Mouse (Mus musculus): ENCODE measurements at regions not wholly inside any gene's neighbourhood (a gene's known extent, or its start where the extent isn't known, plus 50 kb on each side); places are given as distances from the start of the nearest gene placed in this dataset.

- H3K36me3 ChIP-seq (ENCODE audit: control insufficient read depth), result no peaks in the 10 kb centered on the region
- H3K4me1 ChIP-seq (ENCODE audit: control insufficient read depth), result no peaks in the 10 kb centered on the region
- no peaks in the 10 kb centered on the region for H3K9me3 ChIP-seq (ENCODE audit: control insufficient read depth, low read length)
- peaks cover 20% of the 10 kb centered on the region for H3K27me3 ChIP-seq (ENCODE audit: control insufficient read depth)
- no peak overlapping the region for H3K4me3 ChIP-seq (replicated peaks)
- TF ChIP-seq GATA1 (IDR thresholded peaks at IDR 0.05; ENCODE audit: low read length) (no peak), TAL1 (IDR thresholded peaks at IDR 0.05; ENCODE audit: low read length) (no peak)
Observed at GRCm38 (mm10) chr5:118316310-118317017, 71.4 kb downstream of the 2410131K14Rik start.

GRCm38 (mm10) chr5:118318073-118318472 is 73.0 kb downstream of the 2410131K14Rik start:
- H3K9me3 ChIP-seq (ENCODE audit: control insufficient read depth, low read length), result no peaks in the 10 kb centered on the region
- H3K4me3 ChIP-seq (replicated peaks), result no peak overlapping the region
- no peaks in the 10 kb centered on the region for H3K36me3 ChIP-seq (ENCODE audit: control insufficient read depth)
- TF ChIP-seq GATA1 (IDR thresholded peaks at IDR 0.05; ENCODE audit: low read length), result no peak
- H3K4me1 ChIP-seq (ENCODE audit: control insufficient read depth), result no peaks in the 10 kb centered on the region
- H3K27me3 ChIP-seq (ENCODE audit: control insufficient read depth), result peaks cover 20% of the 10 kb centered on the region

GRCm38 (mm10) chr5:118318883-118319282 is 73.9 kb downstream of the 2410131K14Rik start:
- Histone ChIP-seq H3K4me3 (replicated peaks) (no peak overlapping the region), H3K9me3 (ENCODE audit: control insufficient read depth, low read length) (no peaks in the 10 kb centered on the region), H3K27me3 (ENCODE audit: control insufficient read depth) (peaks cover 21% of the 10 kb centered on the region), H3K36me3 (ENCODE audit: control insufficient read depth) (no peaks in the 10 kb centered on the region), H3K4me1 (ENCODE audit: control insufficient read depth) (no peaks in the 10 kb centered on the region)
- no peak for TF ChIP-seq TAL1 (IDR thresholded peaks at IDR 0.05; ENCODE audit: low read length)
- TF ChIP-seq GATA1 (IDR thresholded peaks at IDR 0.05; ENCODE audit: low read length), result no peak

- H3K27me3 ChIP-seq (ENCODE audit: control insufficient read depth), result peaks cover 37% of the 10 kb centered on the region
- no peaks in the 10 kb centered on the region for H3K9me3 ChIP-seq (ENCODE audit: control insufficient read depth, low read length)
- TF ChIP-seq TAL1 (IDR thresholded peaks at IDR 0.05; ENCODE audit: low read length), result no peak; the same call in 2 of the 3 replicates
- TF ChIP-seq GATA1 (IDR thresholded peaks at IDR 0.05; ENCODE audit: low read length), result no peak
- H3K4me1 ChIP-seq (ENCODE audit: control insufficient read depth), result no peaks in the 10 kb centered on the region
- H3K4me3 ChIP-seq (replicated peaks), result no peak overlapping the region
- H3K36me3 ChIP-seq (ENCODE audit: control insufficient read depth), result no peaks in the 10 kb centered on the region
Observed at GRCm38 (mm10) chr5:118321719-118322455, 76.9 kb downstream of the 2410131K14Rik start.

- Histone ChIP-seq H3K9me3 (ENCODE audit: control insufficient read depth, low read length) (no peaks in the 10 kb centered on the region), H3K27me3 (ENCODE audit: control insufficient read depth) (peaks cover 45% of the 10 kb centered on the region), H3K4me3 (replicated peaks) (no peak overlapping the region), H3K36me3 (ENCODE audit: control insufficient read depth) (no peaks in the 10 kb centered on the region), H3K4me1 (ENCODE audit: control insufficient read depth) (no peaks in the 10 kb centered on the region)
- TF ChIP-seq TAL1 (IDR thresholded peaks at IDR 0.05; ENCODE audit: low read length) (no peak), GATA1 (IDR thresholded peaks at IDR 0.05; ENCODE audit: low read length) (no peak)
Observed at GRCm38 (mm10) chr5:118323151-118323550, 78.1 kb downstream of the 2410131K14Rik start.

DNA sequence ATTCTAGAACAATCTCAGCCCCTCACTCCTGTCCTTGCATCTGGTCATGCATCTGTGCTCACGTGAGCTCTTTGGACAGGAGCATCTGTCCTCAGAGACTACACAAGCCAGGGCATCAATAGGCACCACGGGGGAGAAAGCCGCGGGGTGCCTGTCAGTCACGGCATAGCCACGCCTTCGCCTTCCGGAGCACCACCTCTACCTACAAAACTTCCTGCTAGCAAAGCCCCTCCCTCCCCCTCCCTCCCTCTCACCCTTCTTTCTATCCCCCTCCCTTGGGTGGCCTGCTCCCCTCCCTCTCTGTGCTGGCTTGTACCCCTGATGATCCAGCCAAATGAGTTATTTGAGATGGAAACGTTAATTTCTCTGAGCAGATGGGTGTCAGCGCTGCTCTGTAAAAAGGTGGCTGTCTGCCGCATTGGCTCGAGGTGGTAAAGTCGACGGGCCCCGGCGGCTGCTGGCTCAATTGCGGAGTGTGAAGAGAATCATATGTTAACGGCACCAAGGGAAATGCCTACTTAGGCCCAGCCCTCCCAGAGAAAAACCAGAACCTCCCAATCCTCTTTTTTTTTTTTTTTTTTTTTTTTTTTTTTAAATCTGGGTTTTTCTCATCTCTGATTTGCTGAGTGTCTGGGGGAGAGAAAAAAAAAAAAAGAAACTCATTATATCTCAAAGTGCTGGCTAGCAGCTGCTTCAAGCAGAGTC is 82.0 kb downstream of the 2410131K14Rik start:
- no peaks in the 10 kb centered on the region for H3K4me1 ChIP-seq (ENCODE audit: control insufficient read depth)
- H3K27me3 ChIP-seq (ENCODE audit: control insufficient read depth), result peaks cover 68% of the 10 kb centered on the region
- no peaks in the 10 kb centered on the region for H3K36me3 ChIP-seq (ENCODE audit: control insufficient read depth)
- H3K9me3 ChIP-seq (ENCODE audit: control insufficient read depth, low read length), result no peaks in the 10 kb centered on the region; the same call in 1 of the 2 replicates
- no peak overlapping the region for H3K4me3 ChIP-seq (replicated peaks)
- TF ChIP-seq TAL1 (IDR thresholded peaks at IDR 0.05; ENCODE audit: low read length) (no peak), GATA1 (IDR thresholded peaks at IDR 0.05; ENCODE audit: low read length) (no peak)

DNA sequence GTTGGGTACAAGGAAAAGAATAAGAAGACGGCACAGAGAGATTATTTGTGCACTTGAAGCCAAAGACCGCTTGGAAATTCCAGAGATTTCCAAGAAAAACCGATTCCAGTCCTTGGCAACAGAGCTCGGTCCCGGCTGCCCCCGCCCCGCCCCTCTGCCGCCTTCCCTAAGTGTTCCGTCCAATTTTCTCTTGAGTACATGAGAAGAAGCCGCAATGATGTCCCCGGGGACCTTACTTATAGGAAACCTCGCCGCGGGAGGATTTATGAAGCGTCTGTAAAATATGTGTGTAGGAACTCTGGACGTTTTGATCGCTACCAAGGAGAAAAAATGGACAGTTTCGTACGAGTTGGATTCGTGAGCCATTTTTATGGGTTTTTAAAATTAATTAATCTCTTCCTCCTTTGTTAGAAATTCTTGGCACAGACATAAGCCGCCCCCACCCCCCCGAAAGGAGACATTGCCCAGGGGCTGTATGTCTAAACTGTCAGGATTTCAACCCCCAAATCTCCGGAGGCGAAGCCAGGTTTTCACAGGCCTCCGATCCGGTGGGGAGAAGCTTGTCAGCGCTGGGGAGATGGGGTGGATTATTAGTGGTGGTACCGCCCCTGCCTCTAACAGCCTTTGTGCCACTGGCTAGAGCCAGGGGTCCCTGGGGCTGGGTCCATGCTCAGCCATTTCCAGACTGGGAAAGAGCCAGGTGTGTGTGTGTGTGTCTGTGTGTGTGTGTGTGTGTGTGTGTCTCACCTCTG is 83.1 kb downstream of the 2410131K14Rik start:
- H3K4me3 ChIP-seq (replicated peaks), result no peak overlapping the region
- H3K27me3 ChIP-seq (ENCODE audit: control insufficient read depth), result peaks cover 80% of the 10 kb centered on the region
- TF ChIP-seq GATA1 (IDR thresholded peaks at IDR 0.05; ENCODE audit: low read length) (no peak), TAL1 (IDR thresholded peaks at IDR 0.05; ENCODE audit: low read length) (no peak)
- H3K36me3 ChIP-seq (ENCODE audit: control insufficient read depth), result no peaks in the 10 kb centered on the region
- no peaks in the 10 kb centered on the region for H3K4me1 ChIP-seq (ENCODE audit: control insufficient read depth)
- no peaks in the 10 kb centered on the region; the same call in 1 of the 2 replicates for H3K9me3 ChIP-seq (ENCODE audit: control insufficient read depth, low read length)

DNA sequence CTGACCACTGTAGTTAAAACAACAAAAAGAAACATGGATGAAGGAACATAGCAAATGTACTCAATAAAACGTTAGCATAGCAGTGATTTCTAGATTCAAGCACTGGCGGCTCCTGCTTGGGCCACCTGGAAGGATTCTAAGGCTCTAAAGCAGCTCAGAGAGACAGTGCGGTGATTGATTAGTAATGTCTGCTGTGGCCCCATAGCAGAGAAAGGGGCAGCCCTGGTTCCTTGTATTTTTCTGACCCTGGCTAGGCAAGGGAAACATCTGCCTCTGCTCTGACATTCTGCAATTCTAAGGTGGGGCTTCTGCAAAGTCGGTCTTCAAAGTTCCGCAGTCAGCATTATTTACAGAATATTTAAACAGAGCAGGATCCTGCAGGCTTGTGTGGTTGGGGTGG is 84.1 kb downstream of the 2410131K14Rik start:
- Histone ChIP-seq H3K4me1 (ENCODE audit: control insufficient read depth) (peaks cover 2% of the 10 kb centered on the region; the same call in 1 of the 2 replicates), H3K4me3 (replicated peaks) (no peak overlapping the region), H3K9me3 (ENCODE audit: control insufficient read depth, low read length) (peaks cover 6% of the 10 kb centered on the region), H3K27me3 (ENCODE audit: control insufficient read depth) (peaks cover 87% of the 10 kb centered on the region), H3K36me3 (ENCODE audit: control insufficient read depth) (no peaks in the 10 kb centered on the region)
- TF ChIP-seq GATA1 (IDR thresholded peaks at IDR 0.05; ENCODE audit: low read length) (no peak), TAL1 (IDR thresholded peaks at IDR 0.05; ENCODE audit: low read length) (no peak)

Measured in erythroblast, embryonic 14.5 days (primary cell).